Mouse (Mus musculus) layer of hippocampus, adult 18-20 months (tissue): ENCODE data around the gene Fez2. TPM values are rescaled to one million over a fixed set of nuclear protein-coding genes. Genes with fewer than 3 reads are reported as not detected.

Source experiments
- DNase-seq, 2 experiments: peaks; one replicate each; pipeline ENCODE4 v3.0.0; 2022; ENCODE audit warnings: low spot score in 2 of 2
- long read RNA-seq: library from polyadenylated mRNA; stranded (forward); transcript quantifications from one replicate; pipeline ENCODE4 v2.0.0, GENCODE M21; 2021
- total RNA-seq, 2 experiments: library from RNA; stranded (reverse); gene quantifications; 2 replicates each; pipeline ENCODE4 v1.2.3; 2021

Fez2 gene
- total RNA-seq: 10 to 100 TPM; 33.6 to 35.3 TPM
- long read RNA-seq, transcript Fez2-201 (8 exons, 1,939 nt): minor isoform, 16 of 70 reads
- long read RNA-seq, transcript Fez2-202 (9 exons, 2,041 nt): major isoform, 47 of 70 reads
- long read RNA-seq, partial matches to known transcripts: 0 of 70 reads
- long read RNA-seq, other reads (novel, unspliced or antisense): 6 of 70 reads

- peak; percentile 88 to 93 for DNase-seq
Observed at GRCm38 (mm10) chr17:78417381-78418281, at the start of gene Fez2. Gene Fez2 (minus strand): TSS chr17:78418152.

GRCm38 (mm10) chr17:78465500-78465899 lies 47.5 kb upstream of the Fez2 start:
- peak in 1 of 2 experiments; percentile 22 for DNase-seq

DNA sequence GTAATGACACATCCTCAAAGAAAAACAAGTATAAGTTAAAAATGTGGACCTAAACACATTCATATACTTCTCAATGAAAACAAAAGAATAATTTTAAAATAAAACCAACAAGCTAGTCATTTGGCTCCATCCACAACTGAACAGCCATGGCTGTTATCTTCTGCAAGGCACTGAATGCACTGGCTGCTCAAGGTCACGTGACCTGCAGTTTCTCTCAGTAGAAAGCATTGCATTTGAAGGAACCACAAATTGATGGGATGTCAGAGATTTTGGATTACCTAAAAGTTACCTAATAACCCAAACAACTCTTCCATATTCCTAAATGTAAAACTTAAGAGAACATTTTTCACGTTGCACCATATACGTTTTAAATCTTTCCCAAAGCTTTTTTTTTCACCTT lies 47.1 kb upstream of the Fez2 start:
- DNase-seq: no peak

- no peak for DNase-seq
Observed at GRCm38 (mm10) chr17:78460140-78460539, 42.2 kb upstream of the Fez2 start.

DNA sequence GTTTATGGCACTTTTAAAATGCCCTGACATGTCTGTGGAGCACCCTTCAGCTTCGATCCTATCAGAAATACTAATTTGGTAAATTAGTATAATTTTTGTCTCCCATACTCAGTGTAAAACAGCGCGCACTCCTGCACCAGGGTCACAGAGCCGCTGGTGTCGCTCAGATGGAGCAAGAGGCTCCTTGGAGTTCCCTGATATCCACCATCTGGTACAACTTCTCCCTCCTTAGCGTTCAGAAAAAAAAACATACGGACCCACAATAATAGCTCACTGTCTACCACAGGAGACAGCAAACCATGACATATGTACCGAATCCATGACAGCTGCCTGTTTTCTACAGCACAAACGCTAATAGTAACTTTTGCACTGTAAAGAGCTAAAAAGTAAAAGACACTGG lies 37.6 kb upstream of the Fez2 start:
- peak in 1 of 2 experiments; percentile 46 for DNase-seq

GRCm38 (mm10) chr17:78455114-78455513 lies 37.2 kb upstream of the Fez2 start:
- peak; percentile 13 to 74 for DNase-seq

GRCm38 (mm10) chr17:78454189-78454977 lies 36.4 kb upstream of the Fez2 start:
- peak; percentile 16 to 44 for DNase-seq

GRCm38 (mm10) chr17:78453529-78453928 lies 35.6 kb upstream of the Fez2 start:
- DNase-seq: no peak

- no peak for DNase-seq
Observed at GRCm38 (mm10) chr17:78451886-78452285, 33.9 kb upstream of the Fez2 start.

- DNase-seq: no peak
Observed at GRCm38 (mm10) chr17:78451332-78451793, 33.4 kb upstream of the Fez2 start.

DNA sequence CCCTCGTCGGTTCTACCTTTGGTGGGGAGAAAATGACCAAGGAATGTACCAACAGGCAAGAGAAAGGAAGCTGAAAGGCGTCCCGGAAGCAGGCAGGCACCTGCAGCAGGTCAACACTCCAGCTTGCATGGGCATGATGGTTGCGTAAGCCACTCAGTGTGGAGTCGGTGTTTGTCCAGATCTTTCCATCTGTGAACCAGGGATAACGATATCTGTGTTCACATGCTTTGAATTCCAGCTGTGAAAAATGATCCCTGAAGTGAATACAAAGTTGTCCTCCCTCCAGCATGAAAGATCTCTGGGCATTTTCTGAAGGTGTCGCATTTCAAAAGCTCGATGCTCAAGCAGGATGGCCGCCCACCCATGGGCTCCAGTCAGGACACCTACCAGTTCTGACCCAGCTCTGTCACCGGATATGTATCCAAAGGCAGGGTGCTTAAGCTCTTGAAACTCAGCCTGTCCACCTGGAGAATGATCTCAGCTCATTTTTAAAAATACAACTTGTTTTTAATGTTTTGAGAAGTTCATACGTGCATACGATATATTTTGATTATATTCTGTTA lies 31.8 kb upstream of the Fez2 start:
- DNase-seq: no peak

DNA sequence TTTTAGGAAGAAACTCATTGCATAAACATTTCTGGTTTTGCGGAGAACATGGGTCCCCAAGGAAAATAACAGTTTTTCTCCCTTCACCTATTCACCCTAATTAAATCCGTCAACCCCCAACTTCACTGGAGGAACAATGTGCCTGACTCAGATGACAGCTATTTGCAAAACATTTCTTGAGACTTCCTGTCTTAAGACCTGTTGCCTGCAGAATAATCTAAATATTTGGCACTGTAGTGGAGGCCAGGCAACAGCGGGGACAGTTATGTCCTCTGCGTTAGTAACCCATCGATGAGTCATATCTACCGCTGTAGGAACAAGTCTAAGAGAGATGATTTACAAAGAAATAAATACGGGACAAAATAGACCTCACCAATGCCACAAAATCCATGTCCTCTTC lies 26.9 kb upstream of the Fez2 start:
- no peak for DNase-seq

DNA sequence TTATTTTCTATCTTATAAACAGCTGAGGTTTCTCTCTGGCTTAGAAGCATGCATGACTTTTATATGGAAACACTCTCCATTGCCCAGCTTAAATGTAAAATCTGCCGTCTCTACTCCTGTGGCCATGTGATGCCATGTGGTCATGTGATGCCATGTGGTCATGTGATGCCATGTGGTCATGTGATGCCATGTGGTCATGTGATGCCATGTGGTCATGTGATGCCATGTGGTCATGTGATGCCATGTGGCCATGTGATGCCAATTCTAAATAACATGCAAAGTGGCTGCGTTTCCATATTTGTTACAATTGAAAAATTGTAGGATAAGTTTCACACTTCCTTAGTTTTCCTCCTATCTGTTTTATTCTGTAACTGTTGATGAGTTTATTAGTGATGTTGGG lies 22.8 kb upstream of the Fez2 start:
- no peak for DNase-seq

DNA sequence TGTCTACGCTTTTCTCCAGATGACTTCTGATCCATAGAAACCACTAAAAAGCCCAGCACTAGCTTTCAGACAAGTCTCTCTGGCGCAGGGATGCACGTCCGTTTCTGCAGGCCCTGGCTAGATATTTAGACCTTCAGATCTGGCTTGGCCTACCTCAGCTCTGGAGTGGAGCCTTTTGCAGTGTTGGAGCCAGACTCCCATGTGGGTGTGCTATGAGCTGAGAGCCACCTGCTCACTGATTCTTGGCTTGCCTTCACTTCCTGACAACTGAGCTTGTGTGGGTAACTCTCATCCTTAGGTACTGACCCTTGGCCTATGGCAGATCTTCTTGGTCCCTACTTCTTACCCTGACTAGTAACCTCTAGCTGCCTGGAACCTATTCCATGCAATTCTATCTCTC lies 19.2 kb upstream of the Fez2 start:
- no peak for DNase-seq

- no peak for DNase-seq
Observed at GRCm38 (mm10) chr17:78435661-78436060, 17.7 kb upstream of the Fez2 start.

- DNase-seq: peak in 1 of 2 experiments; percentile 26
Observed at GRCm38 (mm10) chr17:78434746-78435145, 16.8 kb upstream of the Fez2 start.

- DNase-seq: no peak
Observed at GRCm38 (mm10) chr17:78430374-78430773, 12.4 kb upstream of the Fez2 start.

GRCm38 (mm10) chr17:78429051-78429450 lies 11.1 kb upstream of the Fez2 start:
- DNase-seq: no peak

- no peak for DNase-seq
Observed at GRCm38 (mm10) chr17:78425026-78425425, 7.1 kb upstream of the Fez2 start.

GRCm38 (mm10) chr17:78419216-78419615 lies 1.3 kb upstream of the Fez2 start:
- DNase-seq: no peak

- no peak for DNase-seq
Observed at GRCm38 (mm10) chr17:78415255-78415654, 2.7 kb downstream of the Fez2 start.
